Mouse (Mus musculus) heart, embryonic 13.5 days (tissue): ENCODE data around the gene Gnai2. TPM values are rescaled to one million over a fixed set of nuclear protein-coding genes. Genes with fewer than 3 reads are reported as not detected.
A peak's percentile ranks its signal among the peaks of the same experiment; 100 is the strongest.

Experiments
- ATAC-seq: fragments of 200-750 bp; cut with Nextera tagmentation; 2 replicates; pipeline ENCODE4 v1.8.0; 2017; ENCODE audit warnings: moderate TSS enrichment; ENCODE audit not compliant: insufficient number of reproducible peaks, low FRiP score, low TSS enrichment; ENCODE audit errors: extremely low read depth
- H3K27ac ChIP-seq: fragments of 300-500 bp; sonication (generic); replicated peaks from 2 replicates; pipeline ENCODE4 v1.5.1; 2015; ENCODE audit warnings: moderate library complexity, mild to moderate bottlenecking, inconsistent platforms
- H3K27me3 ChIP-seq: fragments of 300-500 bp; sonication (generic); replicated peaks from 2 replicates; pipeline ENCODE4 v1.6.1; 2015; ENCODE audit warnings: mild to moderate bottlenecking, inconsistent platforms
- H3K36me3 ChIP-seq: fragments of 300-500 bp; sonication (generic); 2 replicates; pipeline ENCODE4 v1.6.1; 2015; ENCODE audit warnings: mild to moderate bottlenecking, inconsistent platforms
- H3K4me1 ChIP-seq: fragments of 300-500 bp; sonication (generic); 2 replicates; pipeline ENCODE4 v1.6.1; 2015; ENCODE audit warnings: inconsistent platforms
- H3K4me2 ChIP-seq: fragments of 300-500 bp; sonication (generic); 2 replicates; pipeline ENCODE4 v1.6.1; 2015; ENCODE audit warnings: inconsistent platforms, mild to moderate bottlenecking, moderate library complexity
- H3K4me3 ChIP-seq: fragments of 300-500 bp; sonication (generic); 2 replicates; pipeline ENCODE4 v1.5.1; 2015; ENCODE audit warnings: moderate library complexity, mild to moderate bottlenecking, inconsistent platforms
- H3K9ac ChIP-seq: fragments of 300-500 bp; sonication (generic); 2 replicates; pipeline ENCODE4 v1.6.1; 2015; ENCODE audit warnings: inconsistent platforms, mild to moderate bottlenecking, moderate library complexity
- H3K9me3 ChIP-seq: fragments of 300-500 bp; sonication (generic); 2 replicates; pipeline ENCODE4 v1.6.1; 2016; ENCODE audit warnings: inconsistent platforms
- WGBS: fragments of 180-500 bp; shearing (Covaris S2); methylation state at CpG from one replicate; pipeline ENCODE4 v1.1.7; 2015; ENCODE audit warnings: mixed read lengths; 5-methylcytosine and 5-hydroxymethylcytosine counted together
- polyA plus RNA-seq: library from polyadenylated mRNA; unstranded; fragments of >200 nt; fragmentation: Nextera tagmentation; extraction: Ambion mirVana; gene quantifications from 2 replicates; pipeline ENCODE4 v1.2.1, GENCODE M21; 2015

Gnai2 gene
- polyA plus RNA-seq, 1 experiment from 2014 or later = 387 TPM

GRCm38 (mm10) chr9:107607653-107608245 lies 27.4 kb downstream of the Gnai2 start:
- peak overlapping the region; percentile 45 for H3K4me3 ChIP-seq

GRCm38 (mm10) chr9:107607036-107607435 lies 28.1 kb downstream of the Gnai2 start:
- Histone ChIP-seq H3K27me3 (peaks cover 15% of the 10 kb centered on the region; the same call in 1 of the 2 replicates), H3K4me2 (peak overlapping the region; percentile 64), H3K36me3 (no peaks in the 10 kb centered on the region), H3K9ac (peak overlapping the region; percentile 76), H3K27ac (peak overlapping the region; percentile 71), H3K9me3 (no peaks in the 10 kb centered on the region), H3K4me1 (peaks cover 89% of the 10 kb centered on the region), H3K4me3 (peak overlapping the region; percentile 45)
- no peak for ATAC-seq
- 72% methylated on average over 2 of the region's 2 CpGs for WGBS

More at GRCm38 (mm10) chr9:107607653-107608245, 27.4 kb downstream of the Gnai2 start:
- H3K9me3 ChIP-seq = no peaks in the 10 kb centered on the region
- WGBS = 30% methylated on average over 9 of the region's 9 CpGs
- H3K9ac ChIP-seq = peak overlapping the region; percentile 76
- no peaks in the 10 kb centered on the region for H3K36me3 ChIP-seq
- ATAC-seq = no peak
- peak overlapping the region; percentile 71 for H3K27ac ChIP-seq
- H3K27me3 ChIP-seq = peaks cover 15% of the 10 kb centered on the region; the same call in 1 of the 2 replicates
- H3K4me2 ChIP-seq = peak overlapping the region; percentile 64
- H3K4me1 ChIP-seq = peaks cover 85% of the 10 kb centered on the region

DNA sequence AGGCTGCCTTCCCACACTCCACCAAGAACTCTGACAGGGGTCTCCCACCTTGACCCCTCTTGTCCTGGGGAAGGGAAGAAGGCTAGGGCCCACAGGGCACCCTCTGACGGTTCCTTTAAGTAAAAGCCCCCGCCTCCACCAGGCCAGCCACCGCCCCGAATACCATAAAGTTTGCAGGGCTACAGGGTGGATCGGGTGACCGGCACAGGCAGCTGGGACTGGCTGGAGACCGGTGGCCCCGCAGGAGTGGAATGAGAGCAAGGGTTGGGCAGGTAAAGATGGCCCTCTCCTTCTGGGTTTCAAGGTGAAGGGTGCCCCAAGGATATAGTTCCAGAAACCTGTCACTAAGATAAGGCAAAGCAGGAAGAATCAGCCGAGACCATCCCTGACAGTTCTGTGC lies 28.6 kb downstream of the Gnai2 start:
- H3K4me2 ChIP-seq = peak overlapping the region; percentile 64
- H3K9ac ChIP-seq = peak overlapping the region; percentile 76
- no peaks in the 10 kb centered on the region for H3K36me3 ChIP-seq
- peaks cover 17% of the 10 kb centered on the region; the same call in 1 of the 2 replicates for H3K27me3 ChIP-seq
- peak overlapping the region; percentile 45 for H3K4me3 ChIP-seq
- H3K4me1 ChIP-seq = peaks cover 87% of the 10 kb centered on the region
- no peak for ATAC-seq
- peak overlapping the region; percentile 71 for H3K27ac ChIP-seq
- WGBS = 19% methylated on average over 9 of the region's 9 CpGs
- no peaks in the 10 kb centered on the region for H3K9me3 ChIP-seq

- peak overlapping the region; percentile 54 for H3K4me2 ChIP-seq
- H3K27ac ChIP-seq = 0 out of 2 replicates have a peak overlapping the region, but pooled peaks have one; percentile 32
- H3K27me3 ChIP-seq = peaks cover 31% of the 10 kb centered on the region
- H3K4me1 ChIP-seq = peaks cover 73% of the 10 kb centered on the region
- peak overlapping the region; percentile 60 for H3K9ac ChIP-seq
- H3K4me3 ChIP-seq = peak overlapping the region; percentile 6; the same call in 1 of the 2 replicates
- H3K9me3 ChIP-seq = no peaks in the 10 kb centered on the region
- WGBS = 34% methylated on average over 23 of the region's 23 CpGs
- H3K36me3 ChIP-seq = no peaks in the 10 kb centered on the region
- ATAC-seq = no peak
Observed at GRCm38 (mm10) chr9:107605041-107605661, 30.0 kb downstream of the Gnai2 start.

DNA sequence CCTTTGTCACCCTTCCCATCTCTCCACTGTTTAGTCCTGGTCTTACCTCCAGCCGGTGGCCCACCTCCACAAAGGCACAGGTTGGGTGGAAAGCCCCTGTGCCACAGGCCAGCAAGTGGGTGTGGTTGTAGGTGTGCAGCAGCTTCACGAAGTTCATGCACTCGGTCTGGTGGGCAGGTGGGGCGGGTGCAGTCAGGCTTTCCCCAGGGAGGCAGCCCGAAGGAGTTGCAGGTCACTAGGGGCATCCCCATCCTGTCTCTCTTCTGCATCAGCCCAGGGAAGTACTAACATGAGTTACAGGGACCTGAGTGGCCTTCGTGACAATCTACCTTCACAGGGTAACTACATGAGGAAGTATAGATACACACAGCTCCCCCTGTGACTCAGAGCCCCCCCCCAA lies 31.9 kb downstream of the Gnai2 start:
- no peak overlapping the region for H3K4me3 ChIP-seq
- H3K27ac ChIP-seq = no peak overlapping the region
- no peak overlapping the region for H3K9ac ChIP-seq
- H3K4me2 ChIP-seq = no peak overlapping the region
- H3K36me3 ChIP-seq = peaks cover 5% of the 10 kb centered on the region; the same call in 1 of the 2 replicates
- H3K9me3 ChIP-seq = no peaks in the 10 kb centered on the region
- 70% methylated on average over 6 of the region's 6 CpGs for WGBS
- ATAC-seq = no peak
- peaks cover 55% of the 10 kb centered on the region for H3K4me1 ChIP-seq
- peaks cover 50% of the 10 kb centered on the region for H3K27me3 ChIP-seq

DNA sequence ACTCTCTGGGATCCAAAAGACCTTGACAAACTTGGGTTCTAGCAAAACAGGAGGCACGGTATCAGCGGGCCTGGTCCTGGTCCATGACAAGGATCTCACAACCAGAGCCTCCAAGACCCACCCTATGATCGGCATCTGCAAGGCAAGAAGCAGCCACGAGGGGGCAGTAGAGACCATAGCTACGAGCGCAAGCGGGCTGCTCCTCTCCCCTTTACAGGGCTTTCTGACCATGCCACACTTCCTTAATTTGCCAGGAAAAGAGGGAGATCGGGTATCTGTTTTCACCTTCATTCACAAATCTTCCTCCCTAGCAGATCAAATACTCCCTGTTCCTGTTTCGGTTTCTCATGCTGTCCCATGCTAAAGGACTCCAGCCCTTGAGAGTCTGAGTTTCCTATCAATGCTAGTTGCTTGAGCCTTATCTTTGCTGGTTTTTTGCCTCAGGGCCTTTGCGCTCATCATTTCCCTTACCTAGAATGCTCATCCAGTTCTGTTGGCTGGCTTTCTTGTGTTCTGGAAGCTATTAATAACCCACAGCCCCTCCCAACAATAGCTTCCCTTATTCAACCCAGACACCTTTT lies 33.0 kb downstream of the Gnai2 start:
- peak overlapping the region; percentile 31 for H3K4me2 ChIP-seq
- ATAC-seq = no peak
- H3K27ac ChIP-seq = peak overlapping the region; percentile 24; the same call in 1 of the 2 replicates
- H3K36me3 ChIP-seq = peaks cover 5% of the 10 kb centered on the region; the same call in 1 of the 2 replicates
- H3K4me1 ChIP-seq = peaks cover 54% of the 10 kb centered on the region
- peaks cover 50% of the 10 kb centered on the region for H3K27me3 ChIP-seq
- H3K9me3 ChIP-seq = no peaks in the 10 kb centered on the region
- peak overlapping the region; percentile 69 for H3K9ac ChIP-seq
- 4% methylated on average over 10 of the region's 10 CpGs for WGBS
- no peak overlapping the region for H3K4me3 ChIP-seq

- H3K27me3 ChIP-seq = peaks cover 50% of the 10 kb centered on the region
- peaks cover 54% of the 10 kb centered on the region for H3K4me1 ChIP-seq
- no peak overlapping the region for H3K4me3 ChIP-seq
- no peaks in the 10 kb centered on the region for H3K9me3 ChIP-seq
- ATAC-seq = no peak
- H3K27ac ChIP-seq = no peak overlapping the region
- no peak overlapping the region for H3K4me2 ChIP-seq
- peaks cover 5% of the 10 kb centered on the region; the same call in 1 of the 2 replicates for H3K36me3 ChIP-seq
- H3K9ac ChIP-seq = no peak overlapping the region; the same call in 1 of the 2 replicates
- WGBS = 84% methylated on average over 11 of the region's 11 CpGs
Observed at GRCm38 (mm10) chr9:107601275-107601674, 33.9 kb downstream of the Gnai2 start.

DNA sequence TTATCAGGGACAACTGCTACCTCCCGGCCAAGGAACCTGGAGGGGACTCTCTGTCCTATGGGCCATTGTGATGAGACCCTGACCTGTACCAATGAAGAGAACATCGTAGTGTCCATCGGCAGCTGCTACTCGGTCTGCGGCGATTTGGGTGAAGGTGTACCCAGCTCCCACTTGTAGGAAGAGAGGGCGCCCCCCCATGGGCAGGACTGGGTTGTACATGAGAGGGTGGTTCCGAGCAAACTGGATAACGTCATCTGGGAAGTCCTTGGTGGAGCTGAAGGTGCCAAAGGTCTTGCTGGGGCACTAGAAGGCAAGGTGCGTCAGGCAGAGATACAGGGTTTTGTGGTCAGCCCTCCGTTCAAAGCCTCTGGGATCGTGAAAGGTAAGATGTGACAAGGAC lies 34.4 kb downstream of the Gnai2 start:
- H3K9me3 ChIP-seq = no peaks in the 10 kb centered on the region
- H3K27me3 ChIP-seq = peaks cover 45% of the 10 kb centered on the region
- H3K4me3 ChIP-seq = no peak overlapping the region
- ATAC-seq = no peak
- no peak overlapping the region for H3K4me2 ChIP-seq
- H3K36me3 ChIP-seq = peaks cover 5% of the 10 kb centered on the region
- peaks cover 54% of the 10 kb centered on the region for H3K4me1 ChIP-seq
- 73% methylated on average over 12 of the region's 12 CpGs for WGBS
- H3K9ac ChIP-seq = no peak overlapping the region
- no peak overlapping the region for H3K27ac ChIP-seq

DNA sequence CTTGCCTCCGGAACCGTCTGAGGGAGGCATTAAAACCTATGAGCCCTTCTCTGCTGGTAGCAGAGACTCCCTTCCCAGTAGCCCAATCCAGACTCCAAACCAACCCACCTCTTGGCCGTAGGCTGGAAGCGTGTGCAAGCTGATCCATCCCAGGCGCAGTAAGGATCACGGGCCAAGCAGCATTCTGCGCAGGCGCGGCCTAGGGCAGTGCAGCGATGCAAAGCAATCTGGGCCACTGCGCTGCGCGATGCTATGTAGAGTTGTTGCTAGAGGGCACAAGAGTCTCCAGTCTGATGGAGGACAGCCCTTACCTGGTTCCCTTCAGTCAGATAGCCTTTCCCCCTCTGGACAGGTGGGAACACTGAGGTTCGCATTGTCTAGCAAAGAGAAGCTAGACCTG lies 35.3 kb downstream of the Gnai2 start:
- 57% methylated on average over 14 of the region's 14 CpGs for WGBS
- no peak for ATAC-seq
- Histone ChIP-seq H3K36me3 (peaks cover 12% of the 10 kb centered on the region), H3K9ac (peak overlapping the region; percentile 37; the same call in 1 of the 2 replicates), H3K27me3 (peaks cover 38% of the 10 kb centered on the region), H3K27ac (no peak overlapping the region), H3K4me3 (no peak overlapping the region), H3K4me2 (0 out of 2 replicates have a peak overlapping the region, but pooled peaks have one; percentile 4), H3K4me1 (peaks cover 49% of the 10 kb centered on the region), H3K9me3 (no peaks in the 10 kb centered on the region)

- peaks cover 49% of the 10 kb centered on the region for H3K4me1 ChIP-seq
- H3K27ac ChIP-seq = no peak overlapping the region
- no peak overlapping the region for H3K4me3 ChIP-seq
- H3K36me3 ChIP-seq = peaks cover 16% of the 10 kb centered on the region
- peak overlapping the region; percentile 37; the same call in 1 of the 2 replicates for H3K9ac ChIP-seq
- H3K27me3 ChIP-seq = peaks cover 35% of the 10 kb centered on the region
- ATAC-seq = no peak
- WGBS = 81% methylated on average over 9 of the region's 9 CpGs
- H3K4me2 ChIP-seq = 0 out of 2 replicates have a peak overlapping the region, but pooled peaks have one; percentile 4
- no peaks in the 10 kb centered on the region for H3K9me3 ChIP-seq
Observed at GRCm38 (mm10) chr9:107599433-107599832, 35.7 kb downstream of the Gnai2 start.

DNA sequence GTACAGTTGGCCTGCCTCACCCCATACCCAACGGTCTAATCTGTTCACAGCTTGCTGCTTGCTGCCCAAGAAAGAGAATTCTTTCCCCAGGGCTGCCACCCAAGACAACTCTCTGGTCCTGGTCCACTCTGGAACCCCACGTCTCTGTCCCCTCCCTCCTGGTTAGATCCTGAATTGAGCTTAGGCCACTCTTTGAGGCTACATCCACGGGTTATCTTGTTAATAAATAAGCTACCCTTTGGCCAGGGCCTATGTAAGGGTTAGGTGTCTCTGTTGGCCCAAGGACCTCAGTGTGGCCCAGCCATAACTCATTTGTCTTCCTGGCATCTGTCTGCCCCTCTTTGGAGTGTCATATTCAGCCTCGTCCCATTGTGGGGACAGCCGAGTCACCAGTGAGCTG lies 36.8 kb downstream of the Gnai2 start:
- no peak for ATAC-seq
- no peak overlapping the region for H3K9ac ChIP-seq
- H3K27ac ChIP-seq = no peak overlapping the region
- H3K9me3 ChIP-seq = no peaks in the 10 kb centered on the region
- H3K4me3 ChIP-seq = no peak overlapping the region
- WGBS = 77% methylated on average over 5 of the region's 5 CpGs
- H3K36me3 ChIP-seq = peaks cover 27% of the 10 kb centered on the region
- H3K4me1 ChIP-seq = peaks cover 53% of the 10 kb centered on the region
- H3K27me3 ChIP-seq = peaks cover 35% of the 10 kb centered on the region
- no peak overlapping the region for H3K4me2 ChIP-seq
